Mouse (Mus musculus) liver, postnatal 0 days (tissue): ENCODE data around the gene Plekhg6. TPM values are rescaled to one million over a fixed set of nuclear protein-coding genes. Genes with fewer than 3 reads are reported as not detected.
A peak's percentile ranks its signal among the peaks of the same experiment; 100 is the strongest.

ENCODE experiments used
- ATAC-seq: fragments of 200-750 bp; cut with Nextera tagmentation; 2 replicates; pipeline ENCODE4 v1.8.0; 2017; ENCODE audit warnings: mild to moderate bottlenecking, moderate library complexity
- DNase-seq: peaks from one replicate; pipeline ENCODE4 v3.0.0-alpha.2; 2016
- H3K27ac ChIP-seq: fragments of 300-500 bp; sonication (generic); 2 replicates; pipeline ENCODE4 v1.5.1; 2014; ENCODE audit warnings: antibody characterized with exemption, moderate library complexity, mild to moderate bottlenecking, low read depth
- H3K27me3 ChIP-seq: fragments of 300-500 bp; sonication (generic); 2 replicates; pipeline ENCODE4 v1.6.1; 2014; ENCODE audit warnings: low read length, control low read depth, mixed read lengths; ENCODE audit not compliant: insufficient read depth
- H3K36me3 ChIP-seq: fragments of 300-500 bp; sonication (generic); replicated peaks from 2 replicates; pipeline ENCODE4 v1.6.1; 2014; ENCODE audit warnings: mild to moderate bottlenecking, control low read depth, low read length, moderate library complexity, mixed read lengths; ENCODE audit not compliant: insufficient read depth
- H3K4me1 ChIP-seq: fragments of 300-500 bp; sonication (generic); 2 replicates; pipeline ENCODE4 v1.6.1; 2014; ENCODE audit warnings: antibody characterized with exemption, mild to moderate bottlenecking, control low read depth; ENCODE audit not compliant: insufficient read depth
- H3K4me2 ChIP-seq: fragments of 300-500 bp; sonication (generic); 2 replicates; pipeline ENCODE4 v1.6.1; 2014; ENCODE audit warnings: low read depth, mild to moderate bottlenecking, low read length, moderate library complexity, mixed read lengths
- H3K4me3 ChIP-seq: fragments of 300-500 bp; sonication (generic); 2 replicates; pipeline ENCODE4 v1.5.1; 2014; ENCODE audit warnings: low read depth, low read length
- H3K9ac ChIP-seq: fragments of 300-500 bp; sonication (generic); replicated peaks from 2 replicates; pipeline ENCODE4 v1.6.1; 2014; ENCODE audit warnings: mild to moderate bottlenecking, moderate library complexity
- H3K9me3 ChIP-seq: fragments of 300-500 bp; sonication (generic); 2 replicates; pipeline ENCODE4 v1.6.1; 2016; ENCODE audit warnings: mild to moderate bottlenecking, control low read depth, low read length, mixed read lengths
- CTCF ChIP-seq: sonication (generic); IDR thresholded peaks from 2 replicates; pipeline ENCODE4 v1.5.1; 2016; ENCODE audit warnings: antibody characterized with exemption, low read depth
- EP300 ChIP-seq: IDR thresholded peaks from 2 replicates; pipeline ENCODE4 v1.6.1; 2016; ENCODE audit warnings: antibody characterized with exemption, low read depth, mild to moderate bottlenecking
- WGBS: fragments of 180-500 bp; shearing (Covaris S2); extraction: QIAGEN DNeasy Blood & Tissue Kit; methylation state at CpG from one replicate; pipeline ENCODE4 v1.1.7; 2014; ENCODE audit not compliant: insufficient replicate concordance; 5-methylcytosine and 5-hydroxymethylcytosine counted together
- polyA plus RNA-seq: library from polyadenylated mRNA; unstranded; fragments of >200 nt; fragmentation: Nextera tagmentation; extraction: Ambion mirVana; gene quantifications from 2 replicates; pipeline ENCODE4 v1.2.1, GENCODE M21; 2015

Plekhg6 gene
- polyA plus RNA-seq, 1 experiment from 2014 or later, result 1.2 TPM

DNA sequence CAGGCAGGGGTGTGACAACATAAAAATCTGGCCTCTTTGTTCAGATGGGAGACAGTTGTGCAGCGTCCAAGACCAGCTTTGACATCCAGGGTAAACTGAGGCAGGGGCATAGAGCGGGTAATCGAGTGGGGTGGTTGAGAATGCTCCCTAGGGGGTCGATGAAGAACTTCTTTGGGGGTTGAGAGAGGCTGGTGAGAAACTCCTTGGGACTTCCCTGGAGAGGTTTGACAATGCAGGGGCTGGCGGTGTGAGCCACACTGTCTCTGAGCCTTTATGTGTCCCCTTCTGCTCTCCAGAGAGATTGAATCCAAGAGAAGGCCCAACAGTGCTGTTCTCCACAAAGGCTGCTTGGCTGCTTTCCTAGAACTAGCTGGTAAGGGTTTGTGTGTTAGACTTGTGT is 9.3 kb upstream of the Plekhg6 start:
- Histone ChIP-seq H3K9ac (no peak overlapping the region), H3K36me3 (no peaks in the 10 kb centered on the region)

DNA sequence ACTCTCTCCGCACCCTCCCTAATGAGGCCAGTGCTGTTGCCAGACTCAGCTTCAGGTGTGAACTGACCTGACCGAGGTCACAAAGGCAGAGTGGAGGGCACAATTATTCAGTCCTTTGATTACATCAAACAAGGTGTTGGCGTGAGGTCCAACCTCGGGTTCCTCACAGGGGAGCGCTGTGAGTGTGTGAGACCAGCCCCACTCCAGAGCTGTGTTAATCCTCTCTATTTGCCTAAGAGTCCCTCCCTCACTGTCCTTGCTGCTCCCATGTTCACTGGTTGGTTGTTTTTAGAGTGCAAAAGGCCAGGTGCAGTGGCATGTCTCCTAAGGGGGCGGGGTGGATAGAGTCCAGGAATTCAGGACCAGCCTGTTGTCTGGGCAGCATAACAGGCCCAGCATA is 5.5 kb upstream of the Plekhg6 start:
- WGBS, result 66% methylated on average over 6 of the region's 6 CpGs
- ATAC-seq (peak; percentile 73), DNase-seq (no peak)
- H3K27me3 ChIP-seq, result no peaks in the 10 kb centered on the region
- no peaks in the 10 kb centered on the region for H3K36me3 ChIP-seq
- H3K9me3 ChIP-seq, result no peaks in the 10 kb centered on the region
- no peak overlapping the region for H3K4me3 ChIP-seq
- TF ChIP-seq EP300 (no peak), CTCF (no peak)
- H3K27ac ChIP-seq, result no peak overlapping the region
- H3K9ac ChIP-seq, result no peak overlapping the region
- H3K4me2 ChIP-seq, result no peak overlapping the region
- H3K4me1 ChIP-seq, result 0 out of 2 replicates have a peak, but pooled peaks cover 6% of the 10 kb centered on the region

More for the DNA sequence above, 9.3 kb upstream of the Plekhg6 start:
- ATAC-seq, result no peak
- TF ChIP-seq EP300, result no peak
- TF ChIP-seq CTCF, result no peak
- DNase-seq, result no peak
- no peak overlapping the region for H3K27ac ChIP-seq
- H3K4me3 ChIP-seq, result no peak overlapping the region
- H3K4me1 ChIP-seq, result 0 out of 2 replicates have a peak, but pooled peaks cover 6% of the 10 kb centered on the region
- WGBS, result 75% methylated on average over 5 of the region's 5 CpGs
- H3K27me3 ChIP-seq, result no peaks in the 10 kb centered on the region
- no peaks in the 10 kb centered on the region for H3K9me3 ChIP-seq
- no peak overlapping the region for H3K4me2 ChIP-seq

DNA sequence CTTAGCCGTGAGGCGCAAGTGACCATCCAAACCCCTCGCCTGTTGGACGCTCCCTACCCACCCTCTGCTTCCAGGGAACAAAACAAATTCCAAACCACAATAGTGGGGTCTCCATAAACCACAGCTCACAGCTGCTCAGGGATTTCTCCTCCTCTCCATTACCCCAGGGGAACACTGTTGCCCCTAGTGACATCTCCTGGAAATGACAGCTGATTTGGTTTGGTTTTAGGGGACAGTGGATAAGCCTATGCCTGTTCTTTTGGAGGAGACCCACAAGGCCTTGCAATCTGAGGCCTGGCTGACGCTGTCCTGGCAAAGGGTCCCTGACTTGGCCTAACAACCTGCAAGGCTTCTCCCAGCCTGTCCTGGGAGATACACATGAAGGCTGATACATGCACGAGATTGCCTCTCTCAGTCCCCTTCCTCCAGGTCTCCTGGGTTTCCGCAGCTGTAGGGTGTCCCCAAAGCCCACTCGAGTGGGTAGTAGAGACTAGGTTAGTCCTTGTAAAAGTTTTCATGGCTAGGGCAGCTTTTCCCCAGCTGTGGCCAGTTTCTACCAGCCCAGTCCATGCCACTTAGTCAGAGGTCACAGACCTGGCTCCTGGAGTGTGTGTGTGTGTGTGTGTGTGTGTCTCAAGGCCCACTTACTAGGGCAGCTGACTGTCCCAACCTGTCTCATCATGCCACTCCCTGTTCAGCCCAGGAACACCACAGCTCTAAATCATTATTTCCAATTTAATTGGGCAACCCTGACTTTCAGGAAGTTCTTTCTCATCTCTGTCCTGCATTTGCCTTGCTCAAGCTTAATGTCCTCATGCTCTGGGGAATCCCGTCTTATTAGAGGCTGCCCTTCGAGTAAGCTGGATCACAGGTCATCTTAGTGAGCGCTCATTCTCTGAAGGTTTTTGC is 4.7 kb upstream of the Plekhg6 start:
- H3K9ac ChIP-seq, result no peak overlapping the region
- no peak overlapping the region for H3K27ac ChIP-seq
- H3K27me3 ChIP-seq, result 0 out of 2 replicates have a peak, but pooled peaks cover 7% of the 10 kb centered on the region
- no peak overlapping the region for H3K4me3 ChIP-seq
- DNase-seq (no peak), ATAC-seq (no peak)
- no peak overlapping the region for H3K4me2 ChIP-seq
- H3K36me3 ChIP-seq, result no peaks in the 10 kb centered on the region
- 0 out of 2 replicates have a peak, but pooled peaks cover 8% of the 10 kb centered on the region for H3K4me1 ChIP-seq
- no peaks in the 10 kb centered on the region for H3K9me3 ChIP-seq
- 59% methylated on average over 11 of the region's 11 CpGs for WGBS
- TF ChIP-seq EP300 (no peak), CTCF (peak; percentile 67)

DNA sequence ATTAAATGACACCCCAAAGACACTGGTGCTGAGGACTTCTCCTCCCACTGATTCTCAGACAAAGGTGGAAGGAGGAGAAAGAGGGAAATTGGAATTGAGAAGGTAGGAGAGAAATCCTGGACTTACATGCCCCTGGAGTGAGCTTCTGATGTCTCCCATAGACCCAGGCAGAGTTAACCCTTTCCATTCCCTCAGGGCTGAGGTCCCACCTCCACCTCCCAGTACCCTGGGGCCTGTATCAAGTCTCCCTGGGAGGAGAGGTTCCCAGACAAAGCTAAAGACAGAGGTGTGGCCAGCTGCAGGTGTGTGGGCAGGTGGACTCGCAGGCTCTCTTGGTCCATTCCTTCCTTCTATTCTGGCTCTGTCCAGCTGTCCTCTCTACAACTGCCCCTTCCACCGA is 1.4 kb upstream of the Plekhg6 start:
- Histone ChIP-seq H3K4me1 (peaks cover 24% of the 10 kb centered on the region), H3K4me3 (no peak overlapping the region), H3K4me2 (no peak overlapping the region), H3K9ac (no peak overlapping the region), H3K36me3 (no peaks in the 10 kb centered on the region), H3K9me3 (no peaks in the 10 kb centered on the region), H3K27me3 (peaks cover 13% of the 10 kb centered on the region; the same call in 1 of the 2 replicates), H3K27ac (no peak overlapping the region)
- 59% methylated on average over 2 of the region's 2 CpGs for WGBS
- no peak for TF ChIP-seq EP300
- no peak for TF ChIP-seq CTCF
- DNase-seq, result no peak
- no peak for ATAC-seq

- H3K9me3 ChIP-seq, result no peaks in the 10 kb centered on the region
- 22% methylated on average over 9 of the region's 9 CpGs for WGBS
- H3K4me1 ChIP-seq, result peaks cover 18% of the 10 kb centered on the region
- no peak overlapping the region for H3K27ac ChIP-seq
- no peaks in the 10 kb centered on the region for H3K36me3 ChIP-seq
- H3K9ac ChIP-seq, result peak overlapping the region; percentile 55
- ATAC-seq (no peak), DNase-seq (peak; percentile 16)
- no peak for TF ChIP-seq CTCF
- no peak for TF ChIP-seq EP300
- H3K4me3 ChIP-seq, result peak overlapping the region; percentile 50
- H3K4me2 ChIP-seq, result peak overlapping the region; percentile 77
- H3K27me3 ChIP-seq, result peaks cover 13% of the 10 kb centered on the region; the same call in 1 of the 2 replicates
These were observed 812 bp downstream of the Plekhg6 start for GRCm38 (mm10) chr6:125379781-125380180.

GRCm38 (mm10) chr6:125378621-125379020 is 2.0 kb downstream of the Plekhg6 start:
- DNase-seq, result no peak
- H3K4me2 ChIP-seq, result peak overlapping the region; percentile 40; the same call in 1 of the 2 replicates
- no peak overlapping the region for H3K27ac ChIP-seq
- H3K4me1 ChIP-seq, result peaks cover 18% of the 10 kb centered on the region
- H3K27me3 ChIP-seq, result peaks cover 13% of the 10 kb centered on the region; the same call in 1 of the 2 replicates
- H3K36me3 ChIP-seq, result no peaks in the 10 kb centered on the region
- no peak overlapping the region for H3K4me3 ChIP-seq
- H3K9me3 ChIP-seq, result no peaks in the 10 kb centered on the region
- ATAC-seq, result no peak
- H3K9ac ChIP-seq, result no peak overlapping the region
- TF ChIP-seq CTCF, result no peak
- TF ChIP-seq EP300, result no peak
- WGBS, result 37% methylated on average over 6 of the region's 6 CpGs
